Mouse (Mus musculus) limb, embryonic 12.5 days (tissue): ENCODE data around the gene Cd86. TPM values are rescaled to one million over a fixed set of nuclear protein-coding genes. Genes with fewer than 3 reads are reported as not detected.

Experiments used
- ATAC-seq: fragments of 200-750 bp; cut with Nextera tagmentation; 2 replicates; pipeline ENCODE4 v1.8.0; 2017; ENCODE audit warnings: low read depth, moderate TSS enrichment; ENCODE audit not compliant: insufficient number of reproducible peaks, insufficient read depth, low FRiP score, low TSS enrichment
- H3K27ac ChIP-seq: fragments of 300-500 bp; sonication (generic); 2 replicates; pipeline ENCODE4 v1.5.1; 2016; ENCODE audit warnings: mild to moderate bottlenecking, moderate library complexity
- H3K27me3 ChIP-seq: fragments of 300-500 bp; sonication (generic); 2 replicates; pipeline ENCODE4 v1.6.1; 2016; ENCODE audit warnings: mild to moderate bottlenecking, moderate library complexity
- H3K36me3 ChIP-seq: fragments of 300-500 bp; sonication (generic); 2 replicates; pipeline ENCODE4 v1.6.1; 2016; ENCODE audit warnings: mild to moderate bottlenecking, moderate library complexity
- H3K4me1 ChIP-seq: fragments of 300-500 bp; sonication (generic); replicated peaks from 2 replicates; pipeline ENCODE4 v1.6.1; 2016
- H3K4me2 ChIP-seq: fragments of 300-500 bp; sonication (generic); 2 replicates; pipeline ENCODE4 v1.6.1; 2016; ENCODE audit warnings: mild to moderate bottlenecking, moderate library complexity
- H3K4me3 ChIP-seq: fragments of 300-500 bp; sonication (generic); replicated peaks from 2 replicates; pipeline ENCODE4 v1.5.1; 2016; ENCODE audit warnings: mild to moderate bottlenecking
- H3K9ac ChIP-seq: fragments of 300-500 bp; sonication (generic); replicated peaks from 2 replicates; pipeline ENCODE4 v1.6.1; 2016; ENCODE audit warnings: mild to moderate bottlenecking, moderate library complexity
- H3K9me3 ChIP-seq: fragments of 300-500 bp; sonication (generic); 2 replicates; pipeline ENCODE4 v1.6.1; 2016; ENCODE audit warnings: mild to moderate bottlenecking, moderate library complexity
- WGBS: fragments of 180-500 bp; shearing (Covaris S2); methylation state at CpG from one replicate; pipeline ENCODE4 v1.1.7; 2016; 5-methylcytosine and 5-hydroxymethylcytosine counted together
- polyA plus RNA-seq: library from polyadenylated mRNA; unstranded; fragments of >200 nt; fragmentation: Nextera tagmentation; extraction: Ambion mirVana; gene quantifications from 2 replicates; pipeline ENCODE4 v1.2.1, GENCODE M21; 2016

Gene Cd86
- 0.69 and 1.0 TPM in 2 replicates for polyA plus RNA-seq

GRCm38 (mm10) chr16:36665782-36666181 is at the start of gene Cd86:
Gene Cd86 (minus strand): TSS chr16:36666081.
- ATAC-seq = no peak
- no peak within 1 kb of the TSS for H3K4me3 ChIP-seq
- H3K36me3 ChIP-seq = no peaks in the 10 kb centered on the region
- no peak within 1 kb of the TSS for H3K27ac ChIP-seq
- no peaks in the 10 kb centered on the region for H3K9me3 ChIP-seq
- H3K9ac ChIP-seq = no peak within 1 kb of the TSS
- H3K4me1 ChIP-seq = no peaks in the 10 kb centered on the region
- 77% methylated on average over 13 of the region's 13 CpGs for whole genome bisulfite sequencing
- no peak within 1 kb of the TSS for H3K4me2 ChIP-seq
- H3K27me3 ChIP-seq = no peaks in the 10 kb centered on the region

GRCm38 (mm10) chr16:36711760-36712159 is 45.9 kb upstream of the Cd86 start:
- 92% methylated on average over 12 of the region's 12 CpGs for WGBS
- ATAC-seq = no peak
- H3K4me2 ChIP-seq = no peak overlapping the region
- H3K27me3 ChIP-seq = no peaks in the 10 kb centered on the region
- H3K4me3 ChIP-seq = no peak overlapping the region
- H3K27ac ChIP-seq = no peak overlapping the region
- no peaks in the 10 kb centered on the region for H3K4me1 ChIP-seq
- H3K9ac ChIP-seq = no peak overlapping the region
- H3K9me3 ChIP-seq = no peaks in the 10 kb centered on the region
- H3K36me3 ChIP-seq = no peaks in the 10 kb centered on the region

GRCm38 (mm10) chr16:36710794-36711193 is 44.9 kb upstream of the Cd86 start:
- WGBS = 94% methylated on average over 2 of the region's 2 CpGs

GRCm38 (mm10) chr16:36709405-36709804 is 43.5 kb upstream of the Cd86 start:
- H3K27ac ChIP-seq = no peak overlapping the region
- no peaks in the 10 kb centered on the region for H3K36me3 ChIP-seq
- H3K4me2 ChIP-seq = no peak overlapping the region
- 92% methylated on average over 17 of the region's 17 CpGs for WGBS
- H3K4me3 ChIP-seq = no peak overlapping the region
- no peaks in the 10 kb centered on the region for H3K27me3 ChIP-seq
- no peak overlapping the region for H3K9ac ChIP-seq
- no peaks in the 10 kb centered on the region for H3K4me1 ChIP-seq
- no peak for ATAC-seq
- no peaks in the 10 kb centered on the region for H3K9me3 ChIP-seq

More at GRCm38 (mm10) chr16:36710794-36711193, 44.9 kb upstream of the Cd86 start:
- Histone ChIP-seq H3K4me1 (no peaks in the 10 kb centered on the region), H3K36me3 (no peaks in the 10 kb centered on the region), H3K9me3 (no peaks in the 10 kb centered on the region), H3K4me2 (no peak overlapping the region), H3K27me3 (no peaks in the 10 kb centered on the region), H3K9ac (no peak overlapping the region), H3K4me3 (no peak overlapping the region), H3K27ac (no peak overlapping the region)
- no peak for ATAC-seq

GRCm38 (mm10) chr16:36708751-36709150 is 42.9 kb upstream of the Cd86 start:
- WGBS = 78% methylated on average over 7 of the region's 7 CpGs
- Histone ChIP-seq H3K9me3 (no peaks in the 10 kb centered on the region), H3K4me3 (no peak overlapping the region), H3K36me3 (no peaks in the 10 kb centered on the region), H3K27ac (no peak overlapping the region), H3K4me1 (no peaks in the 10 kb centered on the region), H3K27me3 (no peaks in the 10 kb centered on the region), H3K4me2 (no peak overlapping the region), H3K9ac (no peak overlapping the region)
- no peak for ATAC-seq

- H3K9ac ChIP-seq = no peak overlapping the region
- no peaks in the 10 kb centered on the region for H3K27me3 ChIP-seq
- no peak overlapping the region for H3K4me2 ChIP-seq
- H3K27ac ChIP-seq = no peak overlapping the region
- H3K4me3 ChIP-seq = no peak overlapping the region
- H3K9me3 ChIP-seq = no peaks in the 10 kb centered on the region
- 75% methylated on average over 6 of the region's 6 CpGs for WGBS
- no peaks in the 10 kb centered on the region for H3K36me3 ChIP-seq
- no peak for ATAC-seq
- H3K4me1 ChIP-seq = no peaks in the 10 kb centered on the region
Measured at GRCm38 (mm10) chr16:36707702-36708423, 42.0 kb upstream of the Cd86 start.

- 88% methylated on average over 2 of the region's 2 CpGs for WGBS
- ATAC-seq = no peak
Measured at GRCm38 (mm10) chr16:36700484-36700883, 34.6 kb upstream of the Cd86 start.

GRCm38 (mm10) chr16:36697331-36697730 is 31.4 kb upstream of the Cd86 start:
- Histone ChIP-seq H3K27ac (no peak overlapping the region), H3K9ac (no peak overlapping the region), H3K27me3 (peaks cover 32% of the 10 kb centered on the region), H3K9me3 (no peaks in the 10 kb centered on the region), H3K4me2 (no peak overlapping the region), H3K36me3 (no peaks in the 10 kb centered on the region), H3K4me3 (no peak overlapping the region), H3K4me1 (peaks cover 9% of the 10 kb centered on the region)
- 87% methylated on average over 8 of the region's 8 CpGs for WGBS
- ATAC-seq = no peak

More at GRCm38 (mm10) chr16:36700484-36700883, 34.6 kb upstream of the Cd86 start:
- H3K4me3 ChIP-seq = no peak overlapping the region
- H3K9me3 ChIP-seq = no peaks in the 10 kb centered on the region
- no peaks in the 10 kb centered on the region for H3K4me1 ChIP-seq
- H3K27ac ChIP-seq = no peak overlapping the region
- H3K9ac ChIP-seq = no peak overlapping the region
- no peaks in the 10 kb centered on the region for H3K36me3 ChIP-seq
- no peak overlapping the region for H3K4me2 ChIP-seq
- peaks cover 3% of the 10 kb centered on the region; the same call in 1 of the 2 replicates for H3K27me3 ChIP-seq

- Histone ChIP-seq H3K4me2 (peak overlapping the region; percentile 86; the same call in 1 of the 2 replicates), H3K4me3 (no peak overlapping the region), H3K9ac (no peak overlapping the region), H3K9me3 (no peaks in the 10 kb centered on the region), H3K27me3 (peaks cover 33% of the 10 kb centered on the region), H3K36me3 (no peaks in the 10 kb centered on the region), H3K27ac (no peak overlapping the region), H3K4me1 (peaks cover 9% of the 10 kb centered on the region)
- ATAC-seq = no peak
- WGBS = 52% methylated on average over 9 of the region's 9 CpGs
Measured at GRCm38 (mm10) chr16:36694798-36695290, 29.0 kb upstream of the Cd86 start.

- 1% methylated on average over 40 of the region's 40 CpGs for WGBS
- H3K9ac ChIP-seq = peak within 1 kb of the TSS; percentile 55
- H3K27me3 ChIP-seq = peaks cover 33% of the 10 kb centered on the region
- no peak for ATAC-seq
- H3K4me3 ChIP-seq = peak within 1 kb of the TSS; percentile 48
- peaks cover 9% of the 10 kb centered on the region for H3K4me1 ChIP-seq
- H3K9me3 ChIP-seq = no peaks in the 10 kb centered on the region
- no peak within 1 kb of the TSS for H3K27ac ChIP-seq
- peak within 1 kb of the TSS; percentile 86 for H3K4me2 ChIP-seq
- H3K36me3 ChIP-seq = no peaks in the 10 kb centered on the region
Measured at GRCm38 (mm10) chr16:36693818-36694413, 28.0 kb upstream of the Cd86 start, which contains the start of gene Ildr1. Gene Ildr1 (plus strand): TSS chr16:36693978.

GRCm38 (mm10) chr16:36691484-36691883 is 25.6 kb upstream of the Cd86 start:
- Histone ChIP-seq H3K27me3 (peaks cover 33% of the 10 kb centered on the region), H3K9ac (no peak overlapping the region), H3K4me1 (peaks cover 9% of the 10 kb centered on the region), H3K4me2 (no peak overlapping the region), H3K4me3 (no peak overlapping the region), H3K36me3 (no peaks in the 10 kb centered on the region), H3K9me3 (no peaks in the 10 kb centered on the region), H3K27ac (no peak overlapping the region)
- 77% methylated on average over 3 of the region's 3 CpGs for WGBS
- no peak for ATAC-seq
